Mouse (Mus musculus): Measurements from ENCODE around the gene Snapc5.

DNA sequence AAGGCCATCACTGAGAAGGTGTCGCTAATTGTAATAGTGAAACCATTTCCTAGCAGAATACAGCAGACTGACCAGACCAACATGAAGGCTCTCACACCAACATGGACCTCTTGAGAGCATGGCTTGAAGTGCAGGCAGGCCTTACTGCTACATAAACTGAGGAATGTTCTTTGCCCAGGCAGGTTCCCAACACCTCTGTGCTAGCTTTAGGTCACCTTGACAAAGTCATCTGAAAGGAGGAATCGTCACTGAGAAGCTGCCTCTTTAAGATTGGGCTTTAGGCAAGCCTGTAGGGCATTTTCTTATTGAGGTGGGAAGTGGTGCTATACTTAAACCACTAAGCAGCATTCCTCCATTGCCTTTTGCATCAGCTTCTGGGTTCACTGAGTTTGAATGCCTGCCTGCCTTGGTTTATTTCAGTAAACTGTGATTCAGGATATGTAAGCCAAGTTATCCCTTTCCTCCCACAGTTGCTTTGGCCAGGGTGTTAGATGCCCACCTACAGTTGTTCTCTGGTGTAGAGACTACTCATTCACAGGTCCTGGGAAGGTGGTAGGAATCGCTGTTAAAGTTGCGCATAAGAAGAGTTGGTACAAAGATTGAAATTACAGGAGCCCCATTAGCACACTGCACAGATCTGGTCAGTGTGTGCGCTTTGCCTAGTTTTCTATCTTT is 5.2 kb downstream of the Snapc5 start:
- TF ChIP-seq CTCF (IDR thresholded peaks at IDR 0.05; ENCODE audit: low read depth, low read length) (no peak), POLR2A (IDR thresholded peaks at IDR 0.05; ENCODE audit: insufficient read depth, low read length) (no peak), EP300 (IDR thresholded peaks at IDR 0.05; ENCODE audit: insufficient read depth, low read depth, low read length) (no peak)
